Mouse (Mus musculus): Measurements from ENCODE around the gene Ppp1ca. TPM values are rescaled to one million over a fixed set of nuclear protein-coding genes. Genes with fewer than 3 reads are reported as not detected.

Ppp1ca gene
- total and polyA plus RNA-seq, 3 experiments: 272 to 406 (median 313) TPM

DNA sequence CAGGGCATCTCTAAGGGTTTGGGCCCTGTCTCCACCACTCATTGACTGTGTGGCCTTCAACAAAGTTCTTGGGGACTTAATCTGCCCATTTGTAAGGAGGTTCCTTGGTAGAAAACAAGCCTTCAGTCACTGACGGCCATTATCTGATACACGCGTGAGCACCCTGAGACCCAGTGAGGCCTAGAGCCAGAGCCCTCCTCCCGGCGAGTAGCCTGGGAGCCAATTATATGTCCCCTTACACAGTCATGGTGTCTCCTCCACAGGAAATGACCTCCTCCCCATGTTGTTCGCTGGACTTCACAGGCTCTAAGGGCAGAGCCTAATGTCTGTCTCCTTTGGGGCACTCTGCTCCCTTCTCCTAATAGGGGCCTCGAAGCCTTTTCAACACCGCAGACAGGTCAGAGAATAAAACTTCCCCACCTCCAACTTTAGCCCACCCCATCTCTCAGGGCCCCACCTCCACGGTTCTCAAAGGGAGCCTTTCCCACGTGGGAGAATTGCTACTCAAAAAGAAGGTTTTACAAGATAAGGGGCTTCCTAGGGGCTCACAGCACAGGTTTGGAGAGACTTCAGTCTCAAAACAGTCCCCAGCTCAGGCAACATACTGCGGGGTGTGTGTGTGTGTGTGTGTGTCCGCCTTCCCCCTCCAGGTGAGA lies 45.4 kb upstream of the Ppp1ca start:
- no peak overlapping the region for H3K4me3 ChIP-seq
- 66% methylated on average over 12 of the region's 12 CpGs for WGBS
- no peaks in the 10 kb centered on the region for H3K79me2 ChIP-seq (replicated peaks; ENCODE audit: control insufficient read depth, insufficient read depth, low read length)
- H3K36me3 ChIP-seq (ENCODE audit: control insufficient read depth, insufficient read depth, low read length): no peaks in the 10 kb centered on the region
- H3K9ac ChIP-seq (ENCODE audit: low read depth, low read length): no peak overlapping the region
- TF ChIP-seq CTCF (IDR thresholded peaks at IDR 0.05) (no peak), EP300 (IDR thresholded peaks at IDR 0.05; ENCODE audit: insufficient read depth, low read depth, low read length) (no peak), POLR2A (IDR thresholded peaks at IDR 0.05; ENCODE audit: insufficient read depth, low read depth, low read length) (no peak)
- no peak for DNase-seq
- intact Hi-C loops (cut with DNase I): no loop called here
- peak overlapping the region; percentile 1; the same call in 1 of the 2 replicates for H3K27ac ChIP-seq
- no peaks in the 10 kb centered on the region for H3K27me3 ChIP-seq (ENCODE audit: control insufficient read depth, insufficient read depth, low read length)
- H3K4me1 ChIP-seq (ENCODE audit: control insufficient read depth, insufficient read depth, low read length): peaks cover 8% of the 10 kb centered on the region

DNA sequence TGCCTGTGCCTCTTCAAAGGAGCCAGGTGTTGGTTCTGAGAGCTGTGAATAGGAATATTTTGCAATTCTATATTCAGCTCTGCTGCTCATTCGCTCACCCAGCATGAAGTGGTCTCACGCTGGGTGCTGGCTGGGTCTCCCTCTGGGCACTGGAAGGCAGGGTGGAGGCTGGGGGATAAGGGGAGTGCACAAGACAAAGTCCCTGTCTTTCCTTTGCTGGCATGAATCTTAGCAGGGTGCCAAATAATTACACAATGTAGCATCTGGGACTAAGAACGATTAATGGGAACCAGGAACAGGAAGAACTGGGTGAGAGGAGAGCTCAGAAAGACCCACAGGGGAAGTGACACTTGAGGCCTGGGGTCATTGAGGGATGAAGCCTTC lies 44.9 kb upstream of the Ppp1ca start:
- no peak for DNase-seq
- 60% methylated on average over 3 of the region's 3 CpGs for WGBS
- Histone ChIP-seq H3K4me3 (no peak overlapping the region), H3K27ac (peak overlapping the region; percentile 97; the same call in 1 of the 2 replicates), H3K9ac (ENCODE audit: low read depth, low read length) (no peak overlapping the region), H3K27me3 (ENCODE audit: control insufficient read depth, insufficient read depth, low read length) (no peaks in the 10 kb centered on the region), H3K36me3 (ENCODE audit: control insufficient read depth, insufficient read depth, low read length) (no peaks in the 10 kb centered on the region), H3K79me2 (replicated peaks; ENCODE audit: control insufficient read depth, insufficient read depth, low read length) (no peaks in the 10 kb centered on the region), H3K4me1 (ENCODE audit: control insufficient read depth, insufficient read depth, low read length) (peaks cover 8% of the 10 kb centered on the region)
- TF ChIP-seq POLR2A (IDR thresholded peaks at IDR 0.05; ENCODE audit: insufficient read depth, low read depth, low read length): no peak
- no peak for TF ChIP-seq CTCF (IDR thresholded peaks at IDR 0.05)
- TF ChIP-seq EP300 (IDR thresholded peaks at IDR 0.05; ENCODE audit: insufficient read depth, low read depth, low read length): no peak
- intact Hi-C loops (cut with DNase I): no loop called here

DNA sequence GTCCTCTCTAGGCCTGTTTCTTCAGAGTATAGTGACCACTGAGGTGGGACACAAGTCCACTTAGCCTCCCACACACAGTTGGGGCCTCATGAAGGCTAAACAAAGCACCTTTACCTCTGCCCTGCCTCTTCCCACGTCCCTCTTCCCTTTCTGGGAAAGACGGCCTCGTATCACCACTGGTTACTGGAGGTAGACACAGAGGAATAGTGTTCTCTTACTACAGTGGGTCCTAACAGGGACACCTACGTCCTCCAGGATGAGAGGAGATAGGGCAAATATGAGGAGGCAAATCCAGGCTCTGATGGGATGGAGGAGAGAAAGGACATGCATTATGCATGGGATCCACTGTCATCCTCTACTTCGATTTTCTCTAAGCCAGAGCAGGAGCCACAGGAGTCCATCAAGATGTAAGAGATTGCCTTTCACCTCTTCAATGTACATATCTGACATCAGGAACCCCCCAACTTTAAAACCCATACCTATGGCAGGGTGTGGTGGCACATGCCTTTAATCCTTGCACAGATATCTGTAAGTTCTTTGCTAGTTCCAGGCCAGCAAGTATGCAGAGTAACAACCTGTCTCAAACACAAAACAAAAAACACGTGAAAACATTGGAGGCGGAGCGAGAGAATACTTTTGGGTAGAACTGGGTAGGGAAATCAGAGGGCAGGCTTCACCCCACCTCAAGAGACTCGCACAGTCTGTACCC lies 43.9 kb upstream of the Ppp1ca start:
- Histone ChIP-seq H3K36me3 (ENCODE audit: control insufficient read depth, insufficient read depth, low read length) (no peaks in the 10 kb centered on the region), H3K27ac (peak overlapping the region; percentile 97), H3K4me3 (peak overlapping the region; percentile 75), H3K79me2 (replicated peaks; ENCODE audit: control insufficient read depth, insufficient read depth, low read length) (no peaks in the 10 kb centered on the region), H3K9ac (ENCODE audit: low read depth, low read length) (peak overlapping the region; percentile 37), H3K27me3 (ENCODE audit: control insufficient read depth, insufficient read depth, low read length) (no peaks in the 10 kb centered on the region), H3K4me1 (ENCODE audit: control insufficient read depth, insufficient read depth, low read length) (peaks cover 9% of the 10 kb centered on the region)
- no peak for DNase-seq
- TF ChIP-seq CTCF (IDR thresholded peaks at IDR 0.05): no peak
- peak; percentile 83; the same call in 1 of the 2 replicates for TF ChIP-seq POLR2A (IDR thresholded peaks at IDR 0.05; ENCODE audit: insufficient read depth, low read depth, low read length)
- WGBS: 42% methylated on average over 9 of the region's 9 CpGs
- intact Hi-C loops (cut with DNase I): loop anchor here (2.0 kb wide), 1 partner anchor 15 kb away; the partner anchor contains the start of gene Rps6kb2

DNA sequence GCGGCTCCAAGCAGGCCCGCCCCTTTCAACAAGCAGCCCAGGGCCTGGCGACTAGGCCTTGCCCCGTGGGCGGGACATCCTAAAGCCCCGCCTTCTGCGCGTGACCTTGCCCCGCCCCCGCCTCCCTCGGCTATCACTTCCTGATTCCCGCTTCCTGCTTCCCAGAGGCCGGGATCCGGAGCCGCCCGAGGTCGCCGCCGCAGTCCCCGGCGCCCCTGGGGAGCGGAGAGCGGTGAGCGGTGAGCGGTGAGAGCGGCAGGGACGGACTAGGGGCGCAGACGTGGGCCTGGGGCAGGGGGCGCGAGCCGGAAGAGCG lies 43.4 kb upstream of the Ppp1ca start, which contains the start of gene Coro1b:
TSS of gene Coro1b (plus strand) at position 129 of the 316 bp plus-strand sequence.
- TF ChIP-seq POLR2A (IDR thresholded peaks at IDR 0.05; ENCODE audit: insufficient read depth, low read depth, low read length) (peak; percentile 82; the same call in 1 of the 2 replicates), EP300 (IDR thresholded peaks at IDR 0.05; ENCODE audit: insufficient read depth, low read depth, low read length) (0 out of 2 replicates have a peak, but pooled peaks have one; percentile 48), CTCF (IDR thresholded peaks at IDR 0.05) (no peak)
- DNase-seq: peak; percentile 98 to 100
- intact Hi-C loops (cut with DNase I): loop anchor here (2.0 kb wide), 1 partner anchor 14 kb away; the partner anchor contains the start of gene Rps6kb2
- under 1% methylated on average over 33 of the region's 33 CpGs for WGBS
- H3K79me2 ChIP-seq (replicated peaks; ENCODE audit: control insufficient read depth, insufficient read depth, low read length): no peaks in the 10 kb centered on the region
- H3K4me3 ChIP-seq: peak within 1 kb of the TSS; percentile 75
- no peaks in the 10 kb centered on the region for H3K27me3 ChIP-seq (ENCODE audit: control insufficient read depth, insufficient read depth, low read length)
- peaks cover 10% of the 10 kb centered on the region for H3K4me1 ChIP-seq (ENCODE audit: control insufficient read depth, insufficient read depth, low read length)
- H3K27ac ChIP-seq: peak within 1 kb of the TSS; percentile 97
- peak within 1 kb of the TSS; percentile 91 for H3K9ac ChIP-seq (ENCODE audit: low read depth, low read length)
- no peaks in the 10 kb centered on the region for H3K36me3 ChIP-seq (ENCODE audit: control insufficient read depth, insufficient read depth, low read length)

DNA sequence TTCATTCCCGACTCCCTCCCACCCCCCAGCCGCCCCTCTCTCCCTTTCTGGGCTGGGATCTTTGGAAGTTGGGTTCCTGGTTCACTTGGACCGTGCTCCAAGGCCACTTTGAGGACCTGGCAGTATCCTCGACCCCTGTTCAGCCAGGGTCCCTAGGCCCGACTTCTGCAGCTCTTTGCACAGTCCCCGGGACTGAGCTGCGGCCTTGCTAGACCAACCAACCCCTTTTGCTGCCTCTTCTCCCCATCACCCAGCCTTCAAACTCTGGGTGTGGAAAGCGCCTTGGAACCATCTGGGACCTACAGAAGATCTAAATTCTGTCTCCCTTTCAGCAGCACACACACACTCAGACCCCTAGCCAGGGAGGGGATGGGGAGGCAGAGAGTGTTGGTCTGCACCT lies 43.0 kb upstream of the Ppp1ca start:
- H3K27ac ChIP-seq: peak overlapping the region; percentile 97
- intact Hi-C loops (cut with DNase I): loop anchor here (2.0 kb wide), 1 partner anchor 14 kb away; the partner anchor contains the start of gene Rps6kb2
- DNase-seq: no peak
- no peaks in the 10 kb centered on the region for H3K79me2 ChIP-seq (replicated peaks; ENCODE audit: control insufficient read depth, insufficient read depth, low read length)
- TF ChIP-seq CTCF (IDR thresholded peaks at IDR 0.05) (no peak), POLR2A (IDR thresholded peaks at IDR 0.05; ENCODE audit: insufficient read depth, low read depth, low read length) (no peak), EP300 (IDR thresholded peaks at IDR 0.05; ENCODE audit: insufficient read depth, low read depth, low read length) (no peak)
- peaks cover 10% of the 10 kb centered on the region for H3K4me1 ChIP-seq (ENCODE audit: control insufficient read depth, insufficient read depth, low read length)
- no peaks in the 10 kb centered on the region for H3K36me3 ChIP-seq (ENCODE audit: control insufficient read depth, insufficient read depth, low read length)
- no peaks in the 10 kb centered on the region for H3K27me3 ChIP-seq (ENCODE audit: control insufficient read depth, insufficient read depth, low read length)
- H3K4me3 ChIP-seq: peak overlapping the region; percentile 75
- peak overlapping the region; percentile 91 for H3K9ac ChIP-seq (ENCODE audit: low read depth, low read length)
- 1% methylated on average over 8 of the region's 8 CpGs for WGBS

DNA sequence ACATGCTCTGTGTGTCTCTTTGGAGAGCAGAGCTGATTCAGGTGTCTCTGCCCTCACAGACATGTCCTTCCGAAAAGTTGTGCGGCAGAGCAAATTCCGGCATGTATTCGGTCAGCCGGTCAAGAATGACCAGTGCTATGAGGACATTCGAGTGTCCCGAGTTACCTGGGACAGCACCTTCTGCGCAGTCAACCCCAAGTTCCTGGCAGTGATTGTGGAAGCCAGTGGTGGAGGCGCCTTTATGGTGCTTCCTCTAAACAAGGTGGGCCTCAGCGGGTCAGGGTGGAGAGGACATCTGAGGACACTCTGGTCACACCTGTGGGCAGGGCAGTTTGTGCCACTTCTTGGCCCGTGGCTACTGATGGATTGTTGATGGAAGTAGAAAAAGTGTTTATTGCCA lies 42.6 kb upstream of the Ppp1ca start:
- no peaks in the 10 kb centered on the region for H3K36me3 ChIP-seq (ENCODE audit: control insufficient read depth, insufficient read depth, low read length)
- H3K27me3 ChIP-seq (ENCODE audit: control insufficient read depth, insufficient read depth, low read length): no peaks in the 10 kb centered on the region
- intact Hi-C loops (cut with DNase I): loop anchor here (2.0 kb wide), 1 partner anchor 14 kb away; the partner anchor contains the start of gene Rps6kb2
- H3K27ac ChIP-seq: peak overlapping the region; percentile 97
- no peak for TF ChIP-seq POLR2A (IDR thresholded peaks at IDR 0.05; ENCODE audit: insufficient read depth, low read depth, low read length)
- no peak for TF ChIP-seq EP300 (IDR thresholded peaks at IDR 0.05; ENCODE audit: insufficient read depth, low read depth, low read length)
- TF ChIP-seq CTCF (IDR thresholded peaks at IDR 0.05): no peak
- H3K4me3 ChIP-seq: peak overlapping the region; percentile 75
- DNase-seq: no peak
- H3K79me2 ChIP-seq (replicated peaks; ENCODE audit: control insufficient read depth, insufficient read depth, low read length): no peaks in the 10 kb centered on the region
- H3K4me1 ChIP-seq (ENCODE audit: control insufficient read depth, insufficient read depth, low read length): peaks cover 10% of the 10 kb centered on the region
- WGBS: 60% methylated on average over 11 of the region's 11 CpGs
- peak overlapping the region; percentile 91 for H3K9ac ChIP-seq (ENCODE audit: low read depth, low read length)

Measured in heart, adult 2 months (tissue).